ENCODE assay signal across 8 mouse cellular contexts in the genomic region with DNA sequence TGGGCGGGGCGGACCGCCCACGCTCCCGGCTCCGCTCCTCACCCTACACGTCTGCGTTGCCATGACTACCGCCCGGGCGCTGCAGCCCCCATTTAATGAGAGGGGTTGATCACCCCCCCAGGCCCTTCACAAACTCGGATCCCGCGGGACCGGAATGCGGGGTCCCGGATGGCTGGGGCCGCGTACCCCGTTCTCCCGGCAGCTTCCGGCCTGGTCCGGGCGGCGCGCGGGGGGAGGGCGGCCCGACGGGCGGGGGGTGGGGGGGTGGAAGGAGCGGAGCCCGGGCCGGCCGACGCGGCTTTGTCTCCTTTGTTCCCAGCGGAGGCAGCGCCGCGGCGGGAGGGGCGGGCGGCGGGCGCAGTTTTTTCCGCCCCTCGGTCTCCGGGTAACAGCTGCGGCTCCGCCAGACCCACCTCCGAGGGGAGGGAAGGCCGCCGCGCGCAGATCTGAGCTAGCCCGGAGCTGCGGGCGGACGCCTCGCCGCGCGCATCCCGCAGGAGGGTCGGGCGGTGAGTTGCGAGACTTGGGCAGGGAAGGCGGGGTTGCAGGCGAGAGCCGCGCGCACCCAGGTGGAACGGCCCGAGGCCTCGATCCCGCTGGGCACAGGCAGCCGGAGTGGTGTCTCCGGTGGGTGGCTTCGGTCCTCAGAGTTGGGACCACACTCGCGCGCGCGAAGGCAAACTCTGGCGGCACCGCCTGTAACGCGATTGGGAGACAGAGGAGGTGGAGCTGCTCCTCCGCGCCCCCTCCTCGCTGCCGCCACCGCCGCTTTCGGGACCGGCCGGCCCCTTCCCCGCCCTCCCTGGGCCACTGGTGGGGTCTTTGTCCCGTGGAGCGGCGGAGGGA. TPM values are rescaled to one million over a fixed set of nuclear protein-coding genes. Genes with fewer than 3 reads are reported as not detected.
DNase-seq lines count a peak whose midpoint lies in the region; ATAC-seq and TF ChIP-seq lines count a peak whose summit lies in the region.

Gene Plxnb1 (plus strand): TSS at position 253 of the 846 bp plus-strand sequence.

- ATAC-seq in limb, embryonic 13.5 days (ENCODE audit: low FRiP score, low read depth) = peak; percentile 72
- peak; percentile 71 for ATAC-seq in midbrain, embryonic 14.5 days (ENCODE audit: low FRiP score, low TSS enrichment)
- peak; percentile 54 for ATAC-seq in stomach, embryonic 14.5 days (ENCODE audit: insufficient number of reproducible peaks, insufficient read depth, low FRiP score, low read depth)

- no peak for TF ChIP-seq CTCF in gastrocnemius, adult 2 months (IDR thresholded peaks at IDR 0.05)

- H3K4me2 ChIP-seq in limb, embryonic 13.5 days (replicated peaks) = peak within 1 kb of the TSS; percentile 87
- H3K4me2 ChIP-seq in midbrain, embryonic 14.5 days (ENCODE audit: low read length) = peak within 1 kb of the TSS; percentile 97
- peak within 1 kb of the TSS; percentile 81 for H3K4me2 ChIP-seq in stomach, embryonic 14.5 days (replicated peaks; ENCODE audit: low read depth, low read length)

- H3K27ac ChIP-seq in gastrocnemius, adult 2 months = peak within 1 kb of the TSS; percentile 80
- H3K27ac ChIP-seq in limb, embryonic 13.5 days = peak within 1 kb of the TSS; percentile 100
- H3K27ac ChIP-seq in midbrain, embryonic 14.5 days (replicated peaks; ENCODE audit: low read depth, low read length) = peak within 1 kb of the TSS; percentile 100
- H3K27ac ChIP-seq in stomach, embryonic 14.5 days (ENCODE audit: low read length) = peak within 1 kb of the TSS; percentile 100

- no peaks in the 10 kb centered on the region for H3K9me3 ChIP-seq in limb, embryonic 13.5 days
- no peaks in the 10 kb centered on the region for H3K9me3 ChIP-seq in midbrain, embryonic 14.5 days (ENCODE audit: control insufficient read depth, low read length)
- H3K9me3 ChIP-seq in stomach, embryonic 14.5 days (ENCODE audit: control insufficient read depth, low read depth, low read length) = no peaks in the 10 kb centered on the region

- H3K27me3 ChIP-seq in limb, embryonic 13.5 days = no peaks in the 10 kb centered on the region
- no peaks in the 10 kb centered on the region for H3K27me3 ChIP-seq in midbrain, embryonic 14.5 days (ENCODE audit: control insufficient read depth, insufficient read depth, low read length)
- H3K27me3 ChIP-seq in stomach, embryonic 14.5 days (ENCODE audit: control insufficient read depth, insufficient read depth, low read length) = no peaks in the 10 kb centered on the region

- peak within 1 kb of the TSS; percentile 87 for H3K4me3 ChIP-seq in gastrocnemius, adult 2 months
- peak within 1 kb of the TSS; percentile 75 for H3K4me3 ChIP-seq in limb, embryonic 13.5 days
- H3K4me3 ChIP-seq in midbrain, embryonic 14.5 days (replicated peaks; ENCODE audit: low read depth, low read length) = peak within 1 kb of the TSS; percentile 76
- peak within 1 kb of the TSS; percentile 79 for H3K4me3 ChIP-seq in stomach, embryonic 14.5 days (ENCODE audit: low read depth, low read length)

- H3K9ac ChIP-seq in limb, embryonic 13.5 days = peak within 1 kb of the TSS; percentile 96
- H3K9ac ChIP-seq in midbrain, embryonic 14.5 days (replicated peaks; ENCODE audit: low read length) = peak within 1 kb of the TSS; percentile 97
- H3K9ac ChIP-seq in stomach, embryonic 14.5 days (replicated peaks; ENCODE audit: low read depth, low read length) = peak within 1 kb of the TSS; percentile 92

- H3K36me3 ChIP-seq in limb, embryonic 13.5 days = peaks cover 37% of the 10 kb centered on the region
- H3K36me3 ChIP-seq in midbrain, embryonic 14.5 days (ENCODE audit: control insufficient read depth, insufficient read depth, low read length) = peaks cover 31% of the 10 kb centered on the region
- peaks cover 15% of the 10 kb centered on the region for H3K36me3 ChIP-seq in stomach, embryonic 14.5 days (ENCODE audit: control insufficient read depth, insufficient read depth, low read length)

- WGBS in limb, embryonic 13.5 days = under 1% methylated on average over 84 of the region's 102 CpGs
- under 1% methylated on average over 96 of the region's 102 CpGs for WGBS in midbrain, embryonic 14.5 days
- under 1% methylated on average over 83 of the region's 102 CpGs for WGBS in stomach, embryonic 14.5 days

- intact Hi-C loops in gastrocnemius, adult 2 months (cut with DNase I) = no loop called here
- intact Hi-C loops in gastrocnemius, postnatal 36 days (cut with DNase I) = no loop called here

- DNase-seq in gastrocnemius, adult 2 months = peak; percentile 61
- DNase-seq in gastrocnemius, postnatal 36 days = no peak
- peak; percentile 88 for DNase-seq in embryo, embryonic 10 days (ENCODE audit: low spot score)
- DNase-seq in heart, adult 18-20 months = peak; percentile 66 to 75
- DNase-seq in kidney, adult 18-20 months = peak; percentile 76
- peak; percentile 89 for DNase-seq in midbrain, embryonic 14.5 days

- peaks cover 59% of the 10 kb centered on the region for H3K4me1 ChIP-seq in limb, embryonic 13.5 days
- H3K4me1 ChIP-seq in midbrain, embryonic 14.5 days (ENCODE audit: control insufficient read depth, insufficient read depth, low read length) = peaks cover 39% of the 10 kb centered on the region
- peaks cover 40% of the 10 kb centered on the region for H3K4me1 ChIP-seq in stomach, embryonic 14.5 days (ENCODE audit: control insufficient read depth, insufficient read depth, low read length)

RNA-seq across cellular contexts. Expression of gene Plxnb1, which starts in this region (rescaled TPM):
- 1 to 10 TPM in 1 of 2 experiments, under 1 TPM in 1; 0.54 to 1.1 TPM for total RNA-seq in gastrocnemius, adult 2 months (2021)
- total RNA-seq in gastrocnemius, postnatal 36 days (2021) = under 1 TPM; 0.64 to 0.99 TPM
- 10 to 100 TPM; 21.1 to 21.5 TPM for total RNA-seq in heart, adult 18-20 months (2021)
- polyA plus RNA-seq in limb, embryonic 13.5 days (2015; fragmentation: Nextera tagmentation; extraction: Ambion mirVana) = 13.0 and 13.4 TPM in 2 replicates
- polyA plus RNA-seq in midbrain, embryonic 14.5 days (2014; fragmentation: Nextera tagmentation; extraction: Ambion mirVana) = 21.7 and 22.4 TPM in 2 replicates
- polyA plus RNA-seq in stomach, embryonic 14.5 days (2014; fragmentation: Nextera tagmentation; extraction: Ambion mirVana) = 15.8 and 17.5 TPM in 2 replicates

Comparison
In these comparisons a context has a peak if more than half of its experiments do, and no peak if none do; other contexts are left out.
1. RNA of gene Plxnb1 (total RNA-seq): 21.1 to 21.5 TPM in heart, adult 18-20 months; 0.54 to 1.1 TPM in gastrocnemius, adult 2 months and 0.64 to 0.99 TPM in gastrocnemius, postnatal 36 days; every median in the first group is over 10 times any median in the second.
2. DNase-seq: peak in gastrocnemius, adult 2 months (single experiment), embryo, embryonic 10 days (single experiment), heart, adult 18-20 months (2 of 2), kidney, adult 18-20 months (single experiment) and midbrain, embryonic 14.5 days (single experiment); none in gastrocnemius, postnatal 36 days (0 of 2).
3. Peak in every context shown above with its lines, with median percentiles within 50 percentile points of each other: H3K27ac ChIP-seq, H3K4me3 ChIP-seq, ATAC-seq, H3K4me2 ChIP-seq and H3K9ac ChIP-seq.